Comparison of ENCODE assay signal across 15 mouse cellular contexts in the genomic region with DNA sequence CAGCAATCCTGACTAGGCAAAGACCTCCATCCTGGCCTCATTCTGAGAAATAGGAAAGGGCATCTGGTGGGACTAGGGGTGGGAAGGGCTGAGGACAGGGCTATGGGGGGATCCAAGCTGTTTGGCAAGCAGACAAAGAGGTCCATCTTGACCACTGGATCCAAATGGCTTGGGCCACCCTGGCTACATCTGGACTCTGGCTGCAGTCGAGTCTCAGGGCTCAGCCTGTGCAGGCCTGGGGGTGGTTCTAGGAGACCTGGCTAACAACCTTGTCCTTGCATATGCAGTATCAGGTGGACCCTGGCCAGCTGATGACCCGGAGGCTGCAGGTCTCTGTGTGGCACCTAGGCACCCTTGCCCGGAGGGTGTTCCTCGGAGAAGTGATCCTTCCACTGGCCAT.
"Had no signal": no experiment of that assay in that cellular context is flagged by ENCODE, and none has a peak within 500 bp of the region (broad histone marks: within the 10 kb centered on the region; RNA-seq: fewer than 3 reads in every experiment).

No protein-coding gene starts in this region.

- H3K27me3 ChIP-seq: intestine, embryonic 15.5 days; limb, embryonic 15.5 days; liver, embryonic 13.5 days; lung, embryonic 15.5 days; midbrain, embryonic 12.5 days; neural tube, embryonic 12.5 days had no signal

- H3K4me3 ChIP-seq: intestine, embryonic 15.5 days; left cerebral cortex, adult 2 months; limb, embryonic 15.5 days; liver, embryonic 13.5 days; lung, embryonic 15.5 days; megakaryocyte, embryonic 14.5 days; midbrain, embryonic 12.5 days; neural tube, embryonic 12.5 days had no signal

- H3K4me2 ChIP-seq: intestine, embryonic 15.5 days; limb, embryonic 15.5 days; liver, embryonic 13.5 days; lung, embryonic 15.5 days; midbrain, embryonic 12.5 days; neural tube, embryonic 12.5 days had no signal

- ATAC-seq: intestine, embryonic 15.5 days; liver, postnatal 0 days had no signal

- H3K9me3 ChIP-seq: intestine, embryonic 15.5 days; limb, embryonic 15.5 days; liver, embryonic 13.5 days; lung, embryonic 15.5 days; midbrain, embryonic 12.5 days; neural tube, embryonic 12.5 days had no signal

- H3K9ac ChIP-seq: intestine, embryonic 15.5 days; limb, embryonic 15.5 days; liver, embryonic 13.5 days; liver, postnatal 0 days; lung, embryonic 15.5 days; midbrain, embryonic 12.5 days; neural tube, embryonic 12.5 days had no signal

- DNase-seq: liver, embryonic 13.5 days; liver, postnatal 0 days; lung, postnatal 14 days; retina, postnatal 1 day; right cerebral cortex, postnatal 14 days; thymus, adult 2 months; thymus, postnatal 36 days had no signal

- H3K27ac ChIP-seq: intestine, embryonic 15.5 days; left cerebral cortex, adult 2 months; limb, embryonic 15.5 days; liver, embryonic 13.5 days; lung, embryonic 15.5 days; macrophage; midbrain, embryonic 12.5 days; neural tube, embryonic 12.5 days had no signal

- H3K36me3 ChIP-seq: intestine, embryonic 15.5 days; liver, embryonic 13.5 days; lung, embryonic 15.5 days; midbrain, embryonic 12.5 days; neural tube, embryonic 12.5 days had no signal
